Mouse (Mus musculus): ENCODE data around the gene Rnf208. TPM values are rescaled to one million over a fixed set of nuclear protein-coding genes. Genes with fewer than 3 reads are reported as not detected.

The Rnf208 gene
- polyA plus RNA-seq, 1 experiment: 427 TPM

GRCm38 (mm10) chr2:25278928-25279882 is 37.1 kb downstream of the Rnf208 start:
- TF ChIP-seq POLR2A (IDR thresholded peaks at IDR 0.05; ENCODE audit: borderline replicate concordance, insufficient read depth, low read length) (no peak), CTCF (IDR thresholded peaks at IDR 0.05; ENCODE audit: borderline replicate concordance, insufficient read depth, low read depth, low read length) (peak; percentile 85)
- Histone ChIP-seq H3K27ac (ENCODE audit: insufficient read depth, low read length) (no peak overlapping the region), H3K4me1 (ENCODE audit: control insufficient read depth, insufficient read depth, low read length) (no peaks in the 10 kb centered on the region), H3K4me3 (replicated peaks; ENCODE audit: insufficient read depth, low read depth, low read length) (no peak overlapping the region), H3K27me3 (ENCODE audit: control insufficient read depth, insufficient read depth, low read length) (no peaks in the 10 kb centered on the region)
- 52% methylated on average over 13 of the region's 13 CpGs for WGBS
- DNase-seq: peak; percentile 81 to 88

GRCm38 (mm10) chr2:25285551-25285950 is 43.5 kb downstream of the Rnf208 start:
- no peak overlapping the region for H3K4me3 ChIP-seq (replicated peaks; ENCODE audit: insufficient read depth, low read depth, low read length)
- H3K27ac ChIP-seq (ENCODE audit: insufficient read depth, low read length): no peak overlapping the region
- no peak for TF ChIP-seq POLR2A (IDR thresholded peaks at IDR 0.05; ENCODE audit: borderline replicate concordance, insufficient read depth, low read length)
- no peak for TF ChIP-seq CTCF (IDR thresholded peaks at IDR 0.05; ENCODE audit: borderline replicate concordance, insufficient read depth, low read depth, low read length)
- WGBS: 80% methylated on average over 2 of the region's 2 CpGs
- H3K4me1 ChIP-seq (ENCODE audit: control insufficient read depth, insufficient read depth, low read length): peaks cover 40% of the 10 kb centered on the region
- H3K27me3 ChIP-seq (ENCODE audit: control insufficient read depth, insufficient read depth, low read length): no peaks in the 10 kb centered on the region
- DNase-seq: no peak

- H3K27me3 ChIP-seq (ENCODE audit: control insufficient read depth, insufficient read depth, low read length): no peaks in the 10 kb centered on the region
- H3K27ac ChIP-seq (ENCODE audit: insufficient read depth, low read length): peak overlapping the region; percentile 10; the same call in 1 of the 2 replicates
- WGBS: 69% methylated on average over 1 of the region's 1 CpGs
- H3K4me3 ChIP-seq (replicated peaks; ENCODE audit: insufficient read depth, low read depth, low read length): no peak overlapping the region
- TF ChIP-seq POLR2A (IDR thresholded peaks at IDR 0.05; ENCODE audit: borderline replicate concordance, insufficient read depth, low read length) (0 out of 2 replicates have a peak, but pooled peaks have one; percentile 2), CTCF (IDR thresholded peaks at IDR 0.05; ENCODE audit: borderline replicate concordance, insufficient read depth, low read depth, low read length) (no peak)
- H3K4me1 ChIP-seq (ENCODE audit: control insufficient read depth, insufficient read depth, low read length): peaks cover 47% of the 10 kb centered on the region
- DNase-seq: peak in 1 of 2 experiments; percentile 32
Measured at GRCm38 (mm10) chr2:25286314-25286713, 44.3 kb downstream of the Rnf208 start.

- TF ChIP-seq CTCF (IDR thresholded peaks at IDR 0.05; ENCODE audit: borderline replicate concordance, insufficient read depth, low read depth, low read length): no peak
- peak; percentile 14; the same call in 1 of the 2 replicates for TF ChIP-seq POLR2A (IDR thresholded peaks at IDR 0.05; ENCODE audit: borderline replicate concordance, insufficient read depth, low read length)
- WGBS: 5% methylated on average over 7 of the region's 7 CpGs
Measured at GRCm38 (mm10) chr2:25286837-25287636, 45.0 kb downstream of the Rnf208 start.

GRCm38 (mm10) chr2:25287927-25288649 is 46.0 kb downstream of the Rnf208 start, which contains the start of gene Tmem210:
TSS of gene Tmem210 (plus strand) at chr2:25288145.
- peak within 1 kb of the TSS; percentile 26 for H3K27ac ChIP-seq (ENCODE audit: insufficient read depth, low read length)
- peaks cover 59% of the 10 kb centered on the region for H3K4me1 ChIP-seq (ENCODE audit: control insufficient read depth, insufficient read depth, low read length)
- peak in 1 of 2 experiments; percentile 58 for DNase-seq
- H3K27me3 ChIP-seq (ENCODE audit: control insufficient read depth, insufficient read depth, low read length): no peaks in the 10 kb centered on the region
- no peak within 1 kb of the TSS for H3K4me3 ChIP-seq (replicated peaks; ENCODE audit: insufficient read depth, low read depth, low read length)
- 25% methylated on average over 6 of the region's 6 CpGs for WGBS
- peak; percentile 12; the same call in 1 of the 2 replicates for TF ChIP-seq POLR2A (IDR thresholded peaks at IDR 0.05; ENCODE audit: borderline replicate concordance, insufficient read depth, low read length)
- TF ChIP-seq CTCF (IDR thresholded peaks at IDR 0.05; ENCODE audit: borderline replicate concordance, insufficient read depth, low read depth, low read length): no peak

More at GRCm38 (mm10) chr2:25286837-25287636, 45.0 kb downstream of the Rnf208 start:
- Histone ChIP-seq H3K27ac (ENCODE audit: insufficient read depth, low read length) (peak overlapping the region; percentile 26), H3K4me1 (ENCODE audit: control insufficient read depth, insufficient read depth, low read length) (peaks cover 54% of the 10 kb centered on the region), H3K4me3 (replicated peaks; ENCODE audit: insufficient read depth, low read depth, low read length) (no peak overlapping the region), H3K27me3 (ENCODE audit: control insufficient read depth, insufficient read depth, low read length) (no peaks in the 10 kb centered on the region)
- DNase-seq: peak; percentile 70 to 73

- DNase-seq: peak; percentile 46 to 55
- H3K4me1 ChIP-seq (ENCODE audit: control insufficient read depth, insufficient read depth, low read length): peaks cover 63% of the 10 kb centered on the region
- no peak overlapping the region for H3K27ac ChIP-seq (ENCODE audit: insufficient read depth, low read length)
- no peaks in the 10 kb centered on the region for H3K27me3 ChIP-seq (ENCODE audit: control insufficient read depth, insufficient read depth, low read length)
- 0 out of 2 replicates have a peak, but pooled peaks have one; percentile 32 for TF ChIP-seq POLR2A (IDR thresholded peaks at IDR 0.05; ENCODE audit: borderline replicate concordance, insufficient read depth, low read length)
- 0 out of 2 replicates have a peak, but pooled peaks have one; percentile 16 for TF ChIP-seq CTCF (IDR thresholded peaks at IDR 0.05; ENCODE audit: borderline replicate concordance, insufficient read depth, low read depth, low read length)
- H3K4me3 ChIP-seq (replicated peaks; ENCODE audit: insufficient read depth, low read depth, low read length): no peak overlapping the region
- WGBS: 59% methylated on average over 7 of the region's 7 CpGs
Measured at GRCm38 (mm10) chr2:25288734-25289345, 46.8 kb downstream of the Rnf208 start.

Data from cerebellum, adult 2 months (tissue).